Mouse (Mus musculus) cerebellum, postnatal 10 days (tissue): ENCODE results near the gene Prkn.
A peak's percentile ranks its signal among the peaks of the same experiment; 100 is the strongest.

Source experiments
- DNase-seq, 2 experiments: peaks; one replicate each; pipeline ENCODE4 v3.0.0; 2021; ENCODE audit warnings: mixed read lengths in 2 of 2

Prkn gene

GRCm38 (mm10) chr17:11765117-11765516, 924.9 kb downstream of the Prkn start:
- DNase-seq: no peak

DNA sequence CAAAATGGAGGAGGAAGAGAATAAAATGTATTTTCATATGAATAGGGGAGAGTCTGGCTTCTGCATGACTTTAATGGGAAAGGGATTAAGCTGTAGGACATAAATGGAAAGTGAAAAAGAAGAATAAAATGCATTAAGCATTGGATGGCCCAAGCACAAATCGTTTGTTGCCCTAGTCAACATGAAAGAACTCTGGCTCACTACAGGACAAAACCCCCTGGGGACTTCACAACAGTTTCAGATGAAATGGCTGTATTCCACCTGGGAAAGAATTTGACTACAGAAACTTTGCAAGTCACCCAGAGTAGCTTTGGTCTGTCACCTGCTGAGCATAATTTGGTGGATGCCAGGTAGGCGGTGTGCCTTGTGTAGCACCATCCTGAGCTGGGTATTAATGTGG, 925.4 kb downstream of the Prkn start:
- no peak for DNase-seq

DNA sequence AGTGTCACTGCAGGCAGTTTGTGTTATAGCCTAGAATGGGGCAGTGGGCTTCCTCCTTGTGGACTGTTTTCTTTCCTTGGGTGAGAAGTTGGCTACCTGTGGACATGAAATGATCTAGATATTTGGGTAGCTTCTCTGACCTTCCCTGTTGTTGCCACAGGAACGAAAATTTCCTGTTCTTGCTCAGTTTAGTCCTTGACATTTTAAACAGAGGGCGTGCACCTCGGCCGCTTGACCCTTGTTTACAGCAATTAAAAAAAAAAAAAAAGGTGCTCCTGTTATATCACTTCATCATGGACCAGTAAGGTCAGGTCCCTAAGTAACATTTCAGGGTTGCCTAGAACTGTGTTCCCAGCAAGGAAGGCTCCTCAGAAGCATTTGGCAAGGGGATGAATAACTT, 927.1 kb downstream of the Prkn start:
- DNase-seq: no peak

- no peak for DNase-seq
Observed at GRCm38 (mm10) chr17:11768345-11768744, 928.2 kb downstream of the Prkn start.

DNA sequence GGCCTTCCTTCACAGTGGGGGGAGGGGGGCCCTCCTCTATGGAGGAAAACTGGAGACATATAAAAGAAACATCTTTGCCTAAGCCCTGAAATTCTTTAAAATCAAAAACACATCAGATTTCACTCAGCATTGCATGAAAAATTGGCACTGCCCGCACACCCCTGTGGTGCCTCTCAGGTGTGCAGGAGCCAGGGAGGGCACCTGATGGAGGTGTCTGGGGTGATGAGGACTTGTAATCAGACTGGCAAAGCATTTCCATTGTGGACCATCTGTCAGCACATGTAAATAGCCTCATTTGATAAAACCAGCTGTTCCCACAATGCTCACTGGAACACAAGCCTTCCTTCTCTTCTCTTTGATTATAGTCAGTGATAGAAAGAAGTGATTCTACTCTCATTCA, 928.8 kb downstream of the Prkn start:
- peak; percentile 52 to 62 for DNase-seq

GRCm38 (mm10) chr17:11769513-11769912, 929.3 kb downstream of the Prkn start:
- DNase-seq: no peak

GRCm38 (mm10) chr17:11779547-11779946, 939.4 kb downstream of the Prkn start:
- DNase-seq: no peak

- DNase-seq: peak; percentile 55 to 65
Observed at GRCm38 (mm10) chr17:11780005-11780404, 939.8 kb downstream of the Prkn start.

- DNase-seq: no peak
Observed at GRCm38 (mm10) chr17:11780805-11781481, 940.8 kb downstream of the Prkn start.

DNA sequence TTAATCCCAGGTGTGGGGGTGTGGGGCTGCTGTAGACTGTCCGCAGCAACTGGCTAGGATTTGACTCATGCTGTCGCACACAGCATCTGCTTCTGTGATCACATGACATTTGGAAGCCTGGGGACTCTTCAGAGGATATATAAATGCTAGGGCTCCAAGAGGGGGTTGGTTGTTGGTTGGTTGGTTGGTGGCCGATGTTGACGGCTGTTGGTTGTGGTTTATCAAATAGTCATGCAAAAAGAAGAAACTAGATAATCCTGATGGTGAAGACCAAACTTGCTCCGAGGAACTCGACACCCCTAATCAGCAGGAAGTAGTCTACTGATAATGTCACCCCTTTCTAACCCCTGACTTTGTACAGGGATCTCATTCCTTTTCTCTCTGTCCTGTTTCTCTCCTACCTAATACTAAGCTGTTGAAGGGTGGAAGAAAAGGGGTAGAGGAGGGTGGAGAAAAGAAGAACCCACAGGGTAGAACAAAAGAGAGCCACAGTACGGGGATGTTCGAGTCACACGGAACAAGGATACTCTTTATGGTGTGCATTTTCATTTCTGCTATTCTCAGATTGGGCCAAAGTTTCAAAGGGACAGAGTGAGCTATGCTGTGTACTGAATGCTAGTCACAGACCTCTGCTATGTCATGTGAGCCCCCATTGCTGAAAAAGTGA, 948.2 kb downstream of the Prkn start:
- no peak for DNase-seq

GRCm38 (mm10) chr17:11795979-11796378, 955.8 kb downstream of the Prkn start:
- no peak for DNase-seq

DNA sequence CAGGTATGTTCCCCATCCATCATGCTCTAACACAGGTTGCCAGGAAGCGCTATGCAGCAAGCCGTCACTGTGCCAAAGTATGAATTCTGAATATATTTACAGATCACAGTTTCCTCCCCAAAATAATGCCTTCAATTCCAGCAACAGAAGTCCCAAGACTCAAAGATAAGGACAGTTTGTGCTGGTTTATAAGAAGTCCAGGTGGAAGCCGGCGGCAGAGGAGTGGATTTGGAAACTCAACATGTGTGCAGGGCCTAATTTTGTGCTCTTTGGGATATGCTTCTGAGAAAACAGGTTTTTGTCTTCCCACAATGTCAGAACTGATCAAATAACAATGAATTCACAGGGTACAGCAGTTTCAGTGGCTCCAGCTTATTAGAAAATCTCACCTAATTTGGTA, 961.0 kb downstream of the Prkn start:
- DNase-seq: no peak

DNA sequence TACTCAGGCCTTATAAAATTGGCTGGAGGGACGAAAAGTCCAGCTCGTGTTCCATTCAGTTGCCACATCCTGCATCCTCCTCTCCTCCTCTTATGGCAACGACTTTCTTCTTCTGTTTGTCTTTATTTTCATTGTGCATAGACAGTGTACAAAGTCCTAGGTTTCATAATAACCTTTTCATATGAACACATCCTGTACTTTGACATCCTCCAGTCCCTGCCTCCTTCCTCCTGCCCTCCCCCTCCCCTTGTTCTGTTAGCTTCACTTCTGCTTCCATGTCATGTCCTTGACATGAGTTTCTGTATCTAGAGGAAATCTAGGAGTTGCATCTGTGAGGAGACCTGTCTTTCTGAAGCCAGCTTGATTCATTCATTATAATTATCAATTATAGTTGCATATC, 967.1 kb downstream of the Prkn start:
- no peak for DNase-seq

DNA sequence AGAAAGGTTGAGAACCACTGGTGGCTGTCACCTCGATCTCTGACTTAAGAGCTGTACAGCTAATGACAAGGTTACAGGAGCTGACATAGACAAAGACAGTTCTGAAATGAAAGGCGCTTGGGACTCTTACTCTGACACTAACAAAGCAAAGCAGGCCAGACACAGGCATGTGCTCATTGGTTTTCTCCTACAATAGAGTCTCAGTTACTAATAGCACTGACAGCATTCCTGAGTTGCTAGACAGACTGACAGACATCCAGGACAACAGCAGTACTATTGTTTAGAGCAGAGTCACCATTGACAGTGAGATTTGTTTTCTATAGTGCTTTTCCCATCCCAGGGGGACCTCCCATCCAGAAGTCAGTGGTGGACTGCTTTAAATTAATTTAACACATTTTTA, 977.7 kb downstream of the Prkn start:
- DNase-seq: no peak

- DNase-seq: no peak
Observed at GRCm38 (mm10) chr17:11819506-11819905, 979.3 kb downstream of the Prkn start.

DNA sequence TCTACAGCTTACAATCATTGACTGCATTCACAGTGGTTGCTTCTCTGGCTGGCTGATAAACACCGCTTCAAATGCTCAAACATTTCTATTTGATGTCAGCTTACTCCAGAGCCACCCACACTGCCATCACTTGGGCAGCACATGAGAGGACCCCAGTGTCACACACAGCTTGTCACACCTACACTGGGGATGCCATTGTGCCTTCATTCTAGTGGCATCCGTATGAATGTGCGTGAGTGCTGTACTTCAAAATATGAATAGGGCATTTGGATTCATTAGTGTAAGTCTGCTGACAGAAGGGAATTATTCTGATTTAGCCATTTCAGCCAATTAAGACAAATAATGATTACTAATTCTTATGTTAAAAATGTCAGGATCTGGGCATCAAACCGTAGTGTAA, 980.6 kb downstream of the Prkn start:
- DNase-seq: no peak

DNA sequence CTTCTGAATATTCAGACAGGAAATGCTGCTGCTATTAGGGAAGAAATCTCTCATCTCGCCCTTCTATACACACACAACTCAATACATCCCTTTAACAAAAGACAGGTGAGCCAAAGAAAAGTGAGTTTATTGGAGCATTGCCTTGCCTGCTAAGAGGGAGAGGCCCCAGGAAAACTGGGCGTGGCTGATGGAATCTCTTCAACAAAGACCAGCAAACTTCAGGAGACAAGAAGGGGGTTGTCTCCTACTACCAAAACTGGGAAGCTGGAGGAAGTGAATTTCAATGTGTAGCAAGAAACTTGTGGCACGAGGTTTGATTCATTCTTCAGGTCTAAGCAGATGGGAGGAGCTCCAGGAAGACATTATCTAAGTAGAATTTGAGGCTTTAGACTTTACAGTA, 989.3 kb downstream of the Prkn start:
- no peak for DNase-seq

- DNase-seq: no peak
Observed at GRCm38 (mm10) chr17:11837121-11837520, 996.9 kb downstream of the Prkn start.

DNA sequence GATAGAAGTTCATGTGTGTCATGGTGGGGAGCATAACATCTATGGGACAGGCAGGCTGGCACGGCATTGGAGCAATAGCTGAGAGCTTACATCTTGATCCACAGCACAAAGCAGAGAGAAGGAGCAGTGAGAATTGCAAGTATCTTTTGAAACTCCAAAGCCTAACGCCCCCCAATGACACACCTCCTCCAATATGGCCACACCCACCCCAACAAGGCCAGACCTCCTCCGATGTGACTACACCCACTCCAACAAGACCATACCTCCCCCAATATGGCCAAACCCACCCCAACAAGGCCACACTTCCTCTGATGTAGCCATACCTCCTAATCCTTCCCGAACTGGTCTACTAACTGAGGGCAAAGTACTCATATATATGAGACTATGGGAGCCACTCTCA, 1004.3 kb downstream of the Prkn start:
- DNase-seq: no peak

GRCm38 (mm10) chr17:11844989-11845388, 1004.8 kb downstream of the Prkn start:
- no peak for DNase-seq

DNA sequence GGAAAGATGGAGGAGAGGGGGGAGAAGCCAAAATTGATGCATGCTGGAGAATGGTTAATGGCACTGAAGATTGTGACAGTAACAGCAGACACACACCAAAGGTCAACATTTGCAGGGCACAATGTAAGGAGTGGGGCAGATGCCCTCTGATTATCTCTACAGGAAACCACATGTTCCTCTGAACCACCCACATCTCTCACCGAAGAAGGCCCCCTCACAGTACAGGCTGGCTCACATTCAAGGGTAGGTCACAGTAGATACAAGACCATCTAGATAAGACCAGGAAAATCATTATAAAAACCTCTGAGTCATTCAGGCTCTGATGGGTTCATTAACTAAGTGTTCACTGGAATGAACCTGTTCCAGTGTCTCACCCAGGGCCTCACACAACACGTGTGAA, 1005.3 kb downstream of the Prkn start:
- DNase-seq: no peak

GRCm38 (mm10) chr17:11854571-11854970, 1014.4 kb downstream of the Prkn start:
- DNase-seq: no peak

DNA sequence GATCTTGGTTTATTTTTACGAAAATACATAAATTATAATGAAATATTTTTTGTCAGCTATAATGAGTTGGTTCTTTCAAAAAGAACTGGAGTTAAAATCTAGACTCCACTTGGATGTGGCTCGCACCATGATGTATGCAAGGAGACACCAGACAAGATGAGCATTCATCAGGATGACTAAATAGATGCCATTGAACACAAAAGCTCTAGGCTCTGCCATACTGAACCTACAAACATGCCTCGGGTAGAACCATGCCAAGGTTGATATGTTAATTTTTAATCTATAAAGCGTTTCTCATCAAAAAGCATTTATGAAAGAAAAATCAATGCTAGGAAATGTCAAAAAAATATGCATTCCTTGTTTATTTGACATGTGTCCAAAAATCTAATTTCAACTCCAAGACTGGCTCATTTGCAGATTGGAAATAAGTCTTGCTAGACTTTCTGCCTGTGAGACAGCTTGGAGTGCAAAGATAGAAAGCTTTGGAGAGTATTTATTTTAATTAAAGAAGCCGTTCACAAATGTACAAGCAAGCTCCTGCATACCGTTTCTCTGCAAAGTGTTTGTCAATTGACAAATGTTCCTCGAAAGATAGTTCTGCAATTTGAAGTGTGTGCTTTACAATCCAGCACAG, 1018.7 kb downstream of the Prkn start:
- DNase-seq: no peak

- no peak for DNase-seq
Observed at GRCm38 (mm10) chr17:11861178-11861577, 1021.0 kb downstream of the Prkn start.
